Mouse (Mus musculus) heart, postnatal 0 days (tissue): ENCODE measurements at regions not wholly inside any gene's neighbourhood (a gene's known extent, or its start where the extent isn't known, plus 50 kb on each side); places are given as distances from the start of the nearest gene placed in this dataset.

Experiments used
- ATAC-seq: fragments of 200-750 bp; cut with Nextera tagmentation; 2 replicates; pipeline ENCODE4 v1.8.0; 2017; ENCODE audit warnings: low read depth, moderate number of reproducible peaks, moderate library complexity; ENCODE audit not compliant: insufficient read depth
- DNase-seq: peaks from one replicate; pipeline ENCODE4 v3.0.0-alpha.2; 2016; ENCODE audit warnings: low spot score
- H3K27ac ChIP-seq: fragments of 300-500 bp; sonication (generic); 2 replicates; pipeline ENCODE4 v1.5.1; 2014; ENCODE audit warnings: low read depth, mild to moderate bottlenecking
- H3K27me3 ChIP-seq: fragments of 300-500 bp; sonication (generic); 2 replicates; pipeline ENCODE4 v1.6.1; 2014; ENCODE audit warnings: low read length, mixed read lengths; ENCODE audit not compliant: control insufficient read depth, insufficient read depth
- H3K36me3 ChIP-seq: fragments of 300-500 bp; sonication (generic); replicated peaks from 2 replicates; pipeline ENCODE4 v1.6.1; 2014; ENCODE audit warnings: low read length, mixed read lengths; ENCODE audit not compliant: control insufficient read depth, insufficient read depth
- H3K4me1 ChIP-seq: fragments of 300-500 bp; sonication (generic); 2 replicates; pipeline ENCODE4 v1.6.1; 2014; ENCODE audit warnings: antibody characterized with exemption; ENCODE audit not compliant: control insufficient read depth, insufficient read depth
- H3K4me2 ChIP-seq: fragments of 300-500 bp; sonication (generic); 2 replicates; pipeline ENCODE4 v1.6.1; 2014; ENCODE audit warnings: low read depth, mild to moderate bottlenecking, low read length, moderate library complexity
- H3K4me3 ChIP-seq: fragments of 300-500 bp; sonication (generic); 2 replicates; pipeline ENCODE4 v1.5.1; 2014; ENCODE audit warnings: low read depth, low read length
- H3K9ac ChIP-seq: fragments of 300-500 bp; sonication (generic); replicated peaks from 2 replicates; pipeline ENCODE4 v1.6.1; 2014; ENCODE audit warnings: low read depth, low read length, mixed read lengths
- H3K9me3 ChIP-seq: fragments of 300-500 bp; sonication (generic); replicated peaks from 2 replicates; pipeline ENCODE4 v1.6.1; 2016; ENCODE audit warnings: low read length; ENCODE audit not compliant: control insufficient read depth
- CTCF ChIP-seq: IDR thresholded peaks from 2 replicates; pipeline ENCODE4 v1.5.1; 2016; ENCODE audit warnings: antibody characterized with exemption, control low read depth, low read depth
- EP300 ChIP-seq: IDR thresholded peaks from 2 replicates; pipeline ENCODE4 v1.6.1; 2016; ENCODE audit warnings: antibody characterized with exemption, low read depth
- WGBS: fragments of 180-500 bp; shearing (Covaris S2); extraction: QIAGEN DNeasy Blood & Tissue Kit; methylation state at CpG from one replicate; pipeline ENCODE4 v1.1.7; 2014; 5-methylcytosine and 5-hydroxymethylcytosine counted together

DNA sequence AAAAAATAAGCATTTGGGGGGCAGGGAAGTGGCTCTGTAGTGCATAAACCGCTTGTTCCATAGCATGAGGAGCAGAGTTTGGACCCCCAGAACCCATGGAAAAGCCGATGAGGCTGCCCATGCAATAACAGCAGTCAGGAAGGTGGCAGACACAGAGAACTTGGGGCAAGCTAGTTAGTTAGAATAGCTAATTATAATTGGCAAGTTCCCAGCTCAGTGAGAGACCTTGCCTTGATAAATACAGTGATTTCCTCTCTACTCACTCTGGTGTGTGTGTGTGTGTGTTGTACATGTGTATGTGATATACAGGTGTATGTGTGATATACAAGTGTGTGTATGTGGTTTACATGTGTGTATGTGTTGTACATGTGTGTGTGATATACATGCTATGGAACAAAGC lies 226.4 kb downstream of the 3110018I06Rik start:
- DNase-seq = no peak
- H3K4me2 ChIP-seq = no peak overlapping the region
- 81% methylated on average over 2 of the region's 2 CpGs for WGBS
- H3K4me3 ChIP-seq = no peak overlapping the region
- H3K4me1 ChIP-seq = no peaks in the 10 kb centered on the region
- no peak overlapping the region for H3K27ac ChIP-seq
- TF ChIP-seq EP300 (no peak), CTCF (no peak)
- H3K9me3 ChIP-seq = no peaks in the 10 kb centered on the region
- H3K9ac ChIP-seq = no peak overlapping the region
- no peaks in the 10 kb centered on the region for H3K27me3 ChIP-seq
- no peaks in the 10 kb centered on the region for H3K36me3 ChIP-seq
- ATAC-seq = no peak

DNA sequence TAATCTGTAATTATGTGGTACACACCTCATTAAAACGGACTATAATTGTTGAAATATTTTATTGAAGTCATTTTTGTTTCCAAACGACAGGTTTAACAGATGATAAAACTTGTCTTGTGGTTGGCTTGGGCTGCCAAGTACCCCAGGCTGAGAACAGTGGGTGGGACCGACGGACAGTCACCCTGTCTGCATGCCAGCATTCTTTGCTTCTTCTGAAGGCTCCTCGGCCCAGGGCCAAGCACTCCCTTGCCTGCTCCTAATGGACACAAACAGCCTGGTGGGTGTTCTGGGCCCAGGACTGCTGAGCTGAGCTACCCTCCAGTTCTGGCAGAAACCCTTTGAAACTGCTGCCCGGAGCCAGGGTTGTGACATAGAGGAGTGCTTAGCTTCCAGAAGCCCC lies 227.4 kb downstream of the 3110018I06Rik start:
- ATAC-seq (peak; percentile 6; the same call in 1 of the 2 replicates), DNase-seq (no peak)
- no peak overlapping the region for H3K9ac ChIP-seq
- no peak for TF ChIP-seq CTCF
- TF ChIP-seq EP300 = no peak
- WGBS = 37% methylated on average over 6 of the region's 6 CpGs
- H3K4me2 ChIP-seq = no peak overlapping the region
- no peaks in the 10 kb centered on the region for H3K36me3 ChIP-seq
- no peak overlapping the region for H3K4me3 ChIP-seq
- no peaks in the 10 kb centered on the region for H3K27me3 ChIP-seq
- no peaks in the 10 kb centered on the region for H3K4me1 ChIP-seq
- no peak overlapping the region for H3K27ac ChIP-seq
- H3K9me3 ChIP-seq = no peaks in the 10 kb centered on the region

DNA sequence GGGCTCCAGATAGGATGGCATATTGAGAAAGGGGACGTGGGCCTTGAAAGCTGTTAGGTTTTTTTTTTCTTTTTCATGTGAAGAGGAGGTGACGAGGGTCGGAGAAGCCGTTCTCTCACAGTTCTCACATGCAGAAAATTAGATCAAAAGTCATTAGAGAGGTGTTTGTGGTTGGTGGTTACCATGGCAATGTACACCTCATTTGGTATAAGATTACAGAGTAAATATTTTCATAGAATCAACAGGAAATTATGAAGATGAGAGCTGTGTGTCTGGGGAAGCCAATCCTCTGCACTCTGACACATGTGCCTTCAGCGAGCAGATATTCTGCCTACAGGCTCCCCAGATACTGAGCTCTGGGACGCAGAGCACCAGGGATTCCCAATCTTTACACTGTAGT lies 232.5 kb downstream of the 3110018I06Rik start:
- no peak for TF ChIP-seq CTCF
- no peak for TF ChIP-seq EP300
- Histone ChIP-seq H3K4me2 (no peak overlapping the region), H3K9ac (no peak overlapping the region), H3K9me3 (no peaks in the 10 kb centered on the region), H3K4me1 (no peaks in the 10 kb centered on the region), H3K27me3 (no peaks in the 10 kb centered on the region), H3K36me3 (no peaks in the 10 kb centered on the region), H3K4me3 (no peak overlapping the region), H3K27ac (no peak overlapping the region)
- WGBS = 81% methylated on average over 6 of the region's 6 CpGs
- no peak for ATAC-seq
- no peak for DNase-seq

DNA sequence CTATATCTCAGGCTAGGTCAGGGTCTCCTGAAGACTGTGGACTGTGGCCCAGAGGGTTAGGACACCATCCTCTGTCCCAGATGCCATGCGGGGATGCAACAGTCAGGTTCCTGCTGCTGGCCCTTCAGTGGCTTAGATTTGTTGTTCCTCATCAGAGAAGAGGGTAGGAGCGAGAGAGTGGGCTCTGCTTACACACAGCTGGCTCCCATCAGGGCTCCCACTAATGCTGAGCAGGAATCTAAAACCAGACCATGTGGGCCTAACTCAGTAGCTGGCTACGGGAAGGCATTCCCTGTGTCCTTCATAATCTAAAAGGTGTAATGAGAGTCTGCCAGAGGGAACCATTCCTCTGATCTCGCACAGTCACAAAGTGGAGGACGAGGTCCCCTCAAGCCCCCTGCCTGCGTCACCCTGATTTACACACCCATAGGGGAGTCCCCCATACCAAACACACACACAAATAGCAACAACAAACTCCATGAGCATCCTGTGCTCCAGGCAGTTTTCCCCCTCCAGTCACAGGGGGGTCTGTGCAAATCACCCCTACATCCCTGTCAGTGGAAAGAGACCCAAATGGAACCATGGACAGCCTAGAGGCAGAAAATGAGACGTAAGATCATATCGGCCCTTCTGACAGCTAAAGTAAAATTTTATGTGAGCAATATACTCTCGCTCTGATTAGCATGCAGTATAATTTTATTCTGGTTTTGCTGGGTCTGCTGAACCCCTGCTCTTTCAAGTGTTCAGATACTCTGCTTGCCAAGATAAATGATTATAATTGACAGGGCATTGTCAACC lies 234.8 kb downstream of the 3110018I06Rik start:
- Histone ChIP-seq H3K9ac (no peak overlapping the region), H3K4me3 (no peak overlapping the region), H3K4me2 (no peak overlapping the region), H3K4me1 (no peaks in the 10 kb centered on the region), H3K36me3 (no peaks in the 10 kb centered on the region), H3K27ac (no peak overlapping the region), H3K27me3 (no peaks in the 10 kb centered on the region), H3K9me3 (no peaks in the 10 kb centered on the region)
- DNase-seq = no peak
- WGBS = 82% methylated on average over 9 of the region's 9 CpGs
- no peak for ATAC-seq
- TF ChIP-seq CTCF = no peak
- no peak for TF ChIP-seq EP300

DNA sequence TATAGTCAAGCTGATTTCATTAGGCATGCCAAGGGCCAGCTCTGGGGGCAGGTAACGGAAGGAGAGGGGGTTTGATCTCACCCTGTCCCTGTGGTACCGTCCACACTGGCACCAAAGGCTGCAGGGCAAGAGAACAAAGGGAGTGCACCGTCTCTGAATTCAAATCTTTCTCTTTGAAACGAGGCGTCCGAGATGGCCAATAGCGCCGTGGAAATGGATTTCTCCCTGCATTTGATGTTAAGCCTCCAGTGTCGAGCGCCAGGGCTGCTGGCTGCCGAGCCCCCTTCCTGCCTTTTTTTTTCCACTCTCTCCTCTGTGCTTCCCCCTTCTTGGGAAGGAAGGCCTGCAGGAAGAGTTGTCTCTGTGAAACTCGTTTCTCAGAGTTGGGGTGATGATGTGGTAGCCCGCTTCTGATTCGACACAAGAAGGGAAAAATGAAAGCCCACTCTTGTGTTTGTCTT lies 235.5 kb downstream of the 3110018I06Rik start:
- Histone ChIP-seq H3K9me3 (no peaks in the 10 kb centered on the region), H3K4me1 (no peaks in the 10 kb centered on the region), H3K27me3 (no peaks in the 10 kb centered on the region), H3K4me3 (no peak overlapping the region), H3K36me3 (no peaks in the 10 kb centered on the region), H3K4me2 (no peak overlapping the region), H3K9ac (no peak overlapping the region), H3K27ac (no peak overlapping the region)
- TF ChIP-seq CTCF = no peak
- no peak for TF ChIP-seq EP300
- no peak for ATAC-seq
- 58% methylated on average over 14 of the region's 14 CpGs for WGBS
- no peak for DNase-seq

DNA sequence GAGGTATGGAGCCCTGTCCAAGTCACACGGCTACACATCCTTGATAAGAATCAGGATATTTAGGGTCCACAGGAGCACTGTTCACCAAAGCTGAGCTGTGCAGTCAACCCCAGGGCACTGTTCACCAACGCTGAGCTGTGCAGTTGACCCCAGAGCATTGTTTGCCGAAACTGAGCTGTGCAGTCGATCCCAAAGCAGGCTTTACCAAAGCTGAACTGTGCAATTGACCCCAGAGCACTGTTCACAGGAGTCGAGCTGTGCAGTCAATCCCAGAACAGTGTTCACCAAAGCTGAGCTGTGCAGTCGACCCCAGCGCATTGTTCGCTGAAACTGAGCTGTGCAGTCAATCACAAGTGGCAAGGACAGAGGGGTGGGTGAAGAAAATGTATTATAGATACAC lies 236.0 kb downstream of the 3110018I06Rik start:
- no peaks in the 10 kb centered on the region for H3K9me3 ChIP-seq
- H3K4me1 ChIP-seq = no peaks in the 10 kb centered on the region
- no peaks in the 10 kb centered on the region for H3K36me3 ChIP-seq
- H3K27ac ChIP-seq = no peak overlapping the region
- H3K4me2 ChIP-seq = no peak overlapping the region
- no peak overlapping the region for H3K9ac ChIP-seq
- WGBS = 73% methylated on average over 8 of the region's 8 CpGs
- ATAC-seq (no peak), DNase-seq (no peak)
- no peak overlapping the region for H3K4me3 ChIP-seq
- no peak for TF ChIP-seq EP300
- no peak for TF ChIP-seq CTCF
- H3K27me3 ChIP-seq = no peaks in the 10 kb centered on the region
